Mouse (Mus musculus): ENCODE results near the gene Txndc15. TPM values are rescaled to one million over a fixed set of nuclear protein-coding genes. Genes with fewer than 3 reads are reported as not detected.

The Txndc15 gene
- polyA plus RNA-seq, 2 experiments = 61.8 to 104 TPM

GRCm38 (mm10) chr13:55715908-55716510, 1.6 kb downstream of the Txndc15 start:
- peak overlapping the region; percentile 99; the same call in 1 of the 2 replicates for H3K4me3 ChIP-seq (replicated peaks; ENCODE audit: low read length)

DNA sequence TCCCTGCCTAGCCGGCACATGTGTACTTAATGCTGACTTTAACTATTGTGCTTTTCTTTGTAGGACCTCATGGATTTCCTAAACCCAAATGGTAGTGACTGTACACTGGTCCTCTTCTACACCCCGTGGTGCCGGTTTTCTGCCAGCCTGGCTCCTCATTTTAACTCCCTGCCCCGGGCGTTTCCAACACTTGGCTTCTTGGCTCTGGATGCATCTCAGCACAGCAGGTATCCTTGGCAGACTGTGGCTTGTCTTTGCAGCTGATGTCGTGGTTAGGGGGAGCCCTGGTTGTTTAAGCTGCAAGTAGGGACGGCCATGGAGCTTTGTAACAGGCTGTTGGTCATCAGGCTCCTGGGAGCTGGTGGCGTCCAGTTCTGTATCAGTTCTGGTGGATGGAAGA, 7.1 kb downstream of the Txndc15 start:
- WGBS = 77% methylated on average over 8 of the region's 8 CpGs
- Histone ChIP-seq H3K4me2 (replicated peaks; ENCODE audit: low read depth, low read length, severe bottlenecking) (no peak overlapping the region), H3K9me3 (ENCODE audit: control insufficient read depth, low read length) (no peaks in the 10 kb centered on the region), H3K27me3 (ENCODE audit: control insufficient read depth, insufficient read depth, low read length) (no peaks in the 10 kb centered on the region), H3K4me1 (ENCODE audit: control insufficient read depth, insufficient read depth, low read length) (peaks cover 2% of the 10 kb centered on the region; the same call in 1 of the 2 replicates), H3K4me3 (replicated peaks; ENCODE audit: low read length) (no peak overlapping the region), H3K27ac (replicated peaks; ENCODE audit: low read depth, low read length) (no peak overlapping the region), H3K9ac (ENCODE audit: low read depth, low read length, severe bottlenecking) (no peak overlapping the region), H3K36me3 (ENCODE audit: control insufficient read depth, insufficient read depth, low read length) (peaks cover 54% of the 10 kb centered on the region)
- ATAC-seq (ENCODE audit: low FRiP score, low read depth) (no peak), DNase-seq (ENCODE audit: low spot score) (no peak)
- no peak for TF ChIP-seq POLR2A (IDR thresholded peaks at IDR 0.05; ENCODE audit: borderline replicate concordance, extremely low read depth, insufficient read depth, insufficient read length)

More at GRCm38 (mm10) chr13:55715908-55716510, 1.6 kb downstream of the Txndc15 start:
- Histone ChIP-seq H3K9ac (ENCODE audit: low read depth, low read length, severe bottlenecking) (no peak overlapping the region), H3K9me3 (ENCODE audit: control insufficient read depth, low read length) (no peaks in the 10 kb centered on the region), H3K27me3 (ENCODE audit: control insufficient read depth, insufficient read depth, low read length) (no peaks in the 10 kb centered on the region), H3K4me2 (replicated peaks; ENCODE audit: low read depth, low read length, severe bottlenecking) (peak overlapping the region; percentile 63; the same call in 1 of the 2 replicates), H3K36me3 (ENCODE audit: control insufficient read depth, insufficient read depth, low read length) (peaks cover 26% of the 10 kb centered on the region), H3K4me1 (ENCODE audit: control insufficient read depth, insufficient read depth, low read length) (peaks cover 9% of the 10 kb centered on the region), H3K27ac (replicated peaks; ENCODE audit: low read depth, low read length) (no peak overlapping the region)
- TF ChIP-seq POLR2A (IDR thresholded peaks at IDR 0.05; ENCODE audit: borderline replicate concordance, extremely low read depth, insufficient read depth, insufficient read length) = no peak
- DNase-seq (ENCODE audit: low spot score) (no peak), ATAC-seq (ENCODE audit: low FRiP score, low read depth) (no peak)
- WGBS = 71% methylated on average over 7 of the region's 7 CpGs

GRCm38 (mm10) chr13:55721995-55722394, 7.5 kb downstream of the Txndc15 start:
- no peak for TF ChIP-seq POLR2A (IDR thresholded peaks at IDR 0.05; ENCODE audit: borderline replicate concordance, extremely low read depth, insufficient read depth, insufficient read length)
- DNase-seq (ENCODE audit: low spot score) (no peak), ATAC-seq (ENCODE audit: low FRiP score, low read depth) (no peak)
- Histone ChIP-seq H3K4me3 (replicated peaks; ENCODE audit: low read length) (no peak overlapping the region), H3K9me3 (ENCODE audit: control insufficient read depth, low read length) (no peaks in the 10 kb centered on the region), H3K36me3 (ENCODE audit: control insufficient read depth, insufficient read depth, low read length) (peaks cover 54% of the 10 kb centered on the region), H3K4me1 (ENCODE audit: control insufficient read depth, insufficient read depth, low read length) (no peaks in the 10 kb centered on the region), H3K9ac (ENCODE audit: low read depth, low read length, severe bottlenecking) (no peak overlapping the region), H3K4me2 (replicated peaks; ENCODE audit: low read depth, low read length, severe bottlenecking) (no peak overlapping the region), H3K27ac (replicated peaks; ENCODE audit: low read depth, low read length) (no peak overlapping the region), H3K27me3 (ENCODE audit: control insufficient read depth, insufficient read depth, low read length) (no peaks in the 10 kb centered on the region)
- 89% methylated on average over 2 of the region's 2 CpGs for WGBS

DNA sequence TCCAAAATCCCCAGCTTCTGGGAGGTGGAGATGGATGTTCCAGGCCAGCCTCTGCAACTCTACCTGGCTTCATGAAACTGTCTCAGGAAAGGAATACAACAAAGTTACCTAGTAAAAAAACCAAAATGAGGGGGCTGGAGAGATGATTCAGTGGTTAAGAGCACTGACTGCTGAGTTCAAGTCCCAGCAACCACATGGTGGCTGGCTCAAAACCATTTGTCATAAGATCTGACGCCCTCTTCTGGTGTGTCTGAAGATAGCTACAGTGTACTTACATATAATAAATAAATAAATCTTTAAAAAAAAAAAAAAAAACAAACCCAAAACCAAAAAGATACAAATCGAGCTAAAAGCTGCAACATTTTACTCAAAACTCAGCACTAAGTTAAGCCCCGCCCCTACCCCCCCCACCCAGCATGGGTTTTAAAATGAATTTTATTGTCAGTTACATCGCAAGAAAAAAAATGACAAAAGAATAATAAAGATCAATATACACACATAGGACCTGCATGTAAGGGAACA, 12.2 kb downstream of the Txndc15 start:
- TF ChIP-seq POLR2A (IDR thresholded peaks at IDR 0.05; ENCODE audit: borderline replicate concordance, extremely low read depth, insufficient read depth, insufficient read length) = no peak
- H3K4me2 ChIP-seq (replicated peaks; ENCODE audit: low read depth, low read length, severe bottlenecking) = peak overlapping the region; percentile 75
- no peaks in the 10 kb centered on the region for H3K4me1 ChIP-seq (ENCODE audit: control insufficient read depth, insufficient read depth, low read length)
- peaks cover 21% of the 10 kb centered on the region for H3K36me3 ChIP-seq (ENCODE audit: control insufficient read depth, insufficient read depth, low read length)
- no peak for DNase-seq (ENCODE audit: low spot score)
- no peak for ATAC-seq (ENCODE audit: low FRiP score, low read depth)
- peak overlapping the region; percentile 75 for H3K9ac ChIP-seq (ENCODE audit: low read depth, low read length, severe bottlenecking)
- peak overlapping the region; percentile 93 for H3K27ac ChIP-seq (replicated peaks; ENCODE audit: low read depth, low read length)
- no peaks in the 10 kb centered on the region for H3K27me3 ChIP-seq (ENCODE audit: control insufficient read depth, insufficient read depth, low read length)
- WGBS = 3% methylated on average over 4 of the region's 4 CpGs
- peak overlapping the region; percentile 58 for H3K4me3 ChIP-seq (replicated peaks; ENCODE audit: low read length)
- no peaks in the 10 kb centered on the region for H3K9me3 ChIP-seq (ENCODE audit: control insufficient read depth, low read length)

- peak within 1 kb of the TSS; percentile 58 for H3K4me3 ChIP-seq (replicated peaks; ENCODE audit: low read length)
- H3K4me1 ChIP-seq (ENCODE audit: control insufficient read depth, insufficient read depth, low read length) = no peaks in the 10 kb centered on the region
- no peaks in the 10 kb centered on the region for H3K27me3 ChIP-seq (ENCODE audit: control insufficient read depth, insufficient read depth, low read length)
- peak within 1 kb of the TSS; percentile 75 for H3K9ac ChIP-seq (ENCODE audit: low read depth, low read length, severe bottlenecking)
- ATAC-seq (ENCODE audit: low FRiP score, low read depth) (peak; percentile 83), DNase-seq (ENCODE audit: low spot score) (peak; percentile 79)
- no peaks in the 10 kb centered on the region for H3K9me3 ChIP-seq (ENCODE audit: control insufficient read depth, low read length)
- H3K4me2 ChIP-seq (replicated peaks; ENCODE audit: low read depth, low read length, severe bottlenecking) = peak within 1 kb of the TSS; percentile 75
- peaks cover 16% of the 10 kb centered on the region for H3K36me3 ChIP-seq (ENCODE audit: control insufficient read depth, insufficient read depth, low read length)
- peak within 1 kb of the TSS; percentile 93 for H3K27ac ChIP-seq (replicated peaks; ENCODE audit: low read depth, low read length)
- TF ChIP-seq POLR2A (IDR thresholded peaks at IDR 0.05; ENCODE audit: borderline replicate concordance, extremely low read depth, insufficient read depth, insufficient read length) = 0 out of 2 replicates have a peak, but pooled peaks have one; percentile 22
- 1% methylated on average over 64 of the region's 73 CpGs for WGBS
These were observed 12.8 kb downstream of the Txndc15 start, which contains the start of gene Pcbd2 for GRCm38 (mm10) chr13:55727120-55727838. Pcbd2 (plus strand) TSS chr13:55727368.

Data from limb, embryonic 14.5 days (tissue).